Mouse (Mus musculus) thymus, postnatal 4 days (tissue): ENCODE results near the gene Tubb2b.
A peak's percentile ranks its signal among the peaks of the same experiment; 100 is the strongest.

ENCODE experiments used
- DNase-seq: peaks from one replicate; pipeline ENCODE4 v3.0.0; 2021

Tubb2b gene

DNA sequence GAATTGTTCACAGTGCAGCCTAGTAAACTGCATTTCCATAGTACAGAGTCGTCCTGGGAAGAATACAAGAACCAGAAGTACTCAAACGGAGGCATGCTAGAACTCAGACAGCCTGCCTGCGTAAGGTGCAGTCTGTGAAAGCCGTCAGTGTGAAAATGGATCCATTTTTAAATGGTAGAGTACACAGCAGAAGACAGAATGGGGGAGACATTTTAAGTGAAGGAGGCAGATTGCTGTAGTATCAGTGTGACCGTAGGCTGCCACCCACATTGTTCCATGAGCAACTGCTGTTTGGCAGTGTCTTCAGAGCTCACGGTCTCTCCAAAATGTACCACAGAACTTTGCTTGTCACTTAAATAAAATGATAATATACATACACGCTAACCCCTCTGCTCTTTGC, 4.0 kb upstream of the Tubb2b start:
- no peak for DNase-seq

DNA sequence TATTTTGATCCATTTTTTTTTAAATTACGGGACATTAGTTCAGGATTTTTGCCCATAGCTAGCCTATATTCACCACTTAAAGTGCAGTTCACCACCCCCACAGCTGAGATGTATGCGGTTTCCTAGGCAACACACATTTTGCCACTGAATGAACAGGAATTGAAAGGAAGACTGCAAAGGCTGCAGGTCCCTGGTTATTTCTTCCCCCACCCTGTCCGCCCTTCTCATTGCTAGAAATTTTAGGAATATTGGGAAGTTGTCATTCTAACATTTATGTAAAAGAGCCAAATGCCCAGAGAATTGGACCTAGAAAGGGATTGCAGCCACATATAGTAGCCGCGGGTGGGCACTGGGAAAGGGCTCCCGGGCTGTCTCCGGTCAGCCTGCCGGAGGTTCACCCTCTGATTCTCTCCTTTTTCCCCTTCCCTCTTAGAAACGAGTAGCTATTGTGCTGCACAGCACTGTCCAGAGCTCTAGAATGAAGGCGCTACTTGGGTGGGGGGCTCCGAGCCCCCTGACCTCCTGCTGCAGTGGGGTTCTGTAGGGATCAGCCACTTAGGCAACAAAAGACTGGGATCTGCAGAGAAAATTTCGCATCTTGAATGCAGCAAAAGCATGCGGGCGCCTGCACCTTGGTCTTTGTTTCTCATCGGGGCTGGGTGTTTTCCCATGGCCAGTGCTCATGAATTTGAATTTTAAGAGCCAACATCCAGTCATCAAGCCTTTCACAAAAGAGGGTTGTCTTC, 3.2 kb upstream of the Tubb2b start:
- DNase-seq, result no peak

DNA sequence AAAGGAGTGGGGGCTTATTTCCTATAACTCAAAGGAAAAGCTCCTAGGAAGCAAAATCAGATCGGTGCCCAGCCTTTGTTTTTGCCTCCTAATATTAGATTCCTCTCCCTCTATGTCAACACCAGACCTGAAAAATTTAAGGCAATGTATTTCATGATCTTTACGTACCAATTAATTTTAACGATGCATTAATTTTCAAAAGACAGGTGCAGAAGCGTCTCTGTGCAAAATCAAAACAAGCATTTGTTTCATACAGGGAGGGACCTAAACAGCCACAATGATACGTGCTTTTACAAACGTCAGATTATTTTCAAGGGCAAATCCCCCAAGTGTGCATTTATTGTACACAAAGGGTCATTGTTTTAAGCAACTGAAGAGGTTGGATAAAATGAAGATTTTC, 2.6 kb upstream of the Tubb2b start:
- DNase-seq, result no peak

DNA sequence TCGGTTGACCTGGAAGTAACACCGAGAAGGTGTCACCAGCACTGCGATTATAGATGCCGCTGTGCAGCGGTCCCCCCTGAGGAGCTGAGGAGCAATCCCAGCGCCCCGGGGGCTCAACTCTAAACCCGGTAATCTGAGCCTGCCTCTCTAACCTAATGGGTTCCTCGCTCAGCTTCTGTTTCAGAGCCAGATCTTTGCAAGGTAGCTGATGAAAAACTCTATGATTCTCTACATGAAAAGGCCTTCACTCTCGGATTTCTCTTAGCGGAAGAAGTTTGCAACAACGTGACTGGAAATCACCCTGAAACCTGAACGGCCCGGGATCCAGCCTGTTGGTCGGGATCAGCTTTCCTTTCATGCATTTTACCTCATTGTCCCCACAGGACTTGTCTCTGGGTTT, 2.0 kb upstream of the Tubb2b start:
- DNase-seq, result peak; percentile 41

DNA sequence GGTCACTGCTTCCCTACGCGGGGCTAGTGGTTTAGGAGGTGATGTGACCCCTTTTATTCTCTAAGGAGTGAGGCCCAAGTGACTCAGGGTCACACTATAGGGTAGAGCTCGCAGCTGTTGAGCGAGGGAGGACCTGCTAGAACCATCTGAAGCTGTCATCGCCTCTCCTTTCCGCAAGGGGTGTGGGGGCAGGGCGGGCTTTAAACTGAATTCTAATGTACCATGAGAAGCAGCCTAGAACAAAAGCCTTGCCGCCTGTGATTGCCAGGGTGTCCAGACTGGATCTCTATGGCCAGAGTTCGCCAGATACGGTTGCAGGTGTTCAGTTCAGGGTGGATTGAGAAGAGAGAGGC, 1.4 kb upstream of the Tubb2b start:
- DNase-seq, result peak; percentile 88

DNA sequence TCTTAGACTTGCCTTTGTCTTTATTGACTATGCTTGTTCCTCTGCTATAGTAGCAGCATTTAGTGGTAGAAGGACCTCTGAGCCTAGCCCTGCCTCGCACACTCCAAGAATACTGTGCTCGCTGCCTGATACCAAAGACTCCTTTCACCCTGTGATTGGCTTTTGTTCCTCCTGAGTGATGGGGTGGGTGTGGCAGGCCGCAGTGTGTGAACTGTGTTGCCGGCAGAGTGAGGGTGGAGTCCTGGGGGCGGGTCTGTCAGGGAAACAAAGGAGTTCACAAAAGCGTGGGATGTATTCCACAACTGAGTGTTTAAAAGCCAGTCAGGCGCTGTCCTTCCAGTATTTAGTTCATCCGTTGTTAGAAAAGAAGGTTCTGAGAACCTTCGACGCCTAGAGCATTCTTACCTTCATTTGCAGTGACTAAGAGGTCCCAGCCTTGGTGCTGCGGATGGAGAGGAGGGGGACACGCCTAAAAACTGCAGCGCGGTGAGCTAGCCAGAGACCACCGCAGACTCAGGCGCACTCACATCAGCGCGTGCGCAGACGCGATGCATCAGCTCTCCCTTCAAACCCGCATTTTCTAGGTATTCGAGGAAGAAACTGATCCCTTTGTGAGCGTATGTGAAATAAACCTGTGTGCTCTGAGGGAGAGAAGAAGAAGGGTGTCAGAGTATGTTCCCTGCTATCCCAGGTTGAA, 893 bp upstream of the Tubb2b start:
- DNase-seq, result peak; percentile 75

DNA sequence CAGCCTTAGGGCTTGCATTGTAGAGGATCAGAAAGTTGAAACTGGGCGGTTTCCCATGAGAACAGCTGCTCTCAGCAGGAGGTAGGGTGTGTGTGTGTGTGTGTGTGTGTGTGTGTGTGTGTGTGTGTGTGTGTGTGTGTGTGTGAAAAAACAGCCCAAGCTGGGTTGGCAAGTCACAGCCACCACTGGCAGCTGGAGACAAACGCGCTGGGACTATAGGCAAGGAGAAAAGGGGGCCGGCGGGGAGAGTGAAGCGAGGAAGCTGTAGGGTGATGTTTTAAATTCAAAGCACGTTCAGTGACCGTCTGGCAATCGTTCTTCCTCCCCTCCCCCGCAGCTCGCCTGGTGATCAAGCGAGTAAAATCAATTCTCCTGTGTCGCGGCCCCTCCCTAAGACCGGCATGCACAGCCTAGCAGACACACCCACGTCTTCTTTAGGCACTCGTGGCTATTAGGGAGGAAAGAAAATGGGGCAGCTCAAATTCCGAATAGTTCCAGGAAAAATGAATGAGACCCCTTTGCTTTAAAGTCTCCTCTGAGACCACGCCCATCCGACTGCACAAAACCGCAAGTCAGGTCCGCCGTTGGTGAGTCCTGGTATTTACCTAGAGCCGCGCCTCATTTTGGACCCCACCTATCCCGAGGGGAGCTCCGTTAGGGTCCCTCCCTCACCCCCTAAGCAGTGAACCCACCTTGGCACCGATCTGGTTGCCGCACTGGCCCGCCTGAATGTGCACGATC, 611 bp downstream of the Tubb2b start:
- peak; percentile 62 for DNase-seq

DNA sequence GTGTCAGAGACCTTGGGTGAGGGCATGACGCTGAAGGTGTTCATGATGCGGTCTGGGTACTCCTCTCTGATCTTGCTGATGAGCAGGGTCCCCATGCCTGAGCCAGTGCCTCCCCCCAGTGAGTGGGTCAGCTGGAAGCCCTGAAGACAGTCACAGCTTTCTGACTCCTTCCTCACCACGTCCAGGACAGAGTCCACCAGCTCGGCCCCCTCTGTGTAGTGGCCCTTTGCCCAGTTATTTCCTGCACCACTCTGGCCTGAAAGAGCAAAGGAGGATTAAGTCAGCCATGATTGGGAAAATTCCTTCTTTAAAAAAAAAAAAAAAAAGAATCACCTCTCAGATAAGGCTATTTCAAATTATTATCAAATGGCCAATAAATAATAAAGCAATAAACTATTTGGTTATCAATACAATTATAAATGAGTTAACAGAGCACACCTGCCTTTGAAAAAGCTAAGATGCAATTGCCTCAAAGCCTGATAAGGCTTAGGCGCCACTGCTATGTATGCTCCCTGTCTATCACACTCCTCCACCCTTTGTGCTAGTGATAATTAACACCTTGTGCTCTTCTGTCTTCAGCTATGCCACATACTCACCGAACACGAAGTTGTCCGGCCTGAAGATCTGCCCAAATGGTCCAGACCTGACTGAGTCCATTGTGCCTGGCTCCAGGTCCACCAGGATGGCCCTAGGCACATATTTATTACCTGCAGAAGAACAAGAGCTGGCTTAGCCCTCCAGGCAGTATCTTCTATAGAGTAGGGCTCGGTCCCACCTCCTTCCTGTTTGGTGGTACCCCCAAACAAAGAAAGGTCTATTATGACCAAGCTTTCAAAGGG, 1.8 kb downstream of the Tubb2b start:
- no peak for DNase-seq

DNA sequence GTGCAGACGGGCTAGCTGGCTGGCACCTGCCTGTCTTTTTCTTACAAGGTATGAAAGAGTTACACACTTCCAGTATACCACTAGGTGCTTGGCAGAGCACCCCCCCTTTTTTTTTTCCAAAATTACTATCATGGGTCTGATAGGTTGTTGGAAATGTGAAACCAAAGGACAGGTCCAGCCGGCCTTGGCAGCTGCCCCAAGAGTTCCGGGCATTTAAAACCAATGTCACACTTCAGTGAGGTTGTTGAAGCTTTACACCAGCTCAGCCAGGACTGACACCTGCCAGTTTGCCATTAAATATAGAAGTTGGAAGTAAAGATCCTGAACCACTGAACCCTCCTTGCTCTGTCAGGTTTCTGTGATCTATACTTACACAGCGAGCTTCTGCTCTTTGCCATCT, 4.6 kb downstream of the Tubb2b start:
- DNase-seq, result peak; percentile 23

DNA sequence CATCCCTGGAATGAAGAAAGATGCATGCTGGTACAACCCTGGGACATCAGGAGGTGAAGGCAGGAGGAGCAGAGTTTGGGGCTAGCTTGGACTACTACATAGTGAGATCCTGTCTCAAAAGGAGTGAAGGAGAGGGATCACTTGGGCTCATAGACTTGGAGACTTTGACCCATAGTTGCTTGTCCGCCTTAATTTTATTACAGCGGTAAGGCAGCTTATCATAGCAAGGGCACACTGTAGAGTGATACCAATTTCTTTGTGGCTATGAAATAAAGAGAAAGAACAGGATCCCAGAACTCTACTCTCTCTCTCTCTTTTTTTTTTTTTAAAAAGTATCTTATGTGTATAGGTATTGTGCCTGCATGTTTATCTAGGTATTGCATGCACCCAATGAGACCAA, 9.7 kb downstream of the Tubb2b start:
- peak; percentile 5 for DNase-seq

DNA sequence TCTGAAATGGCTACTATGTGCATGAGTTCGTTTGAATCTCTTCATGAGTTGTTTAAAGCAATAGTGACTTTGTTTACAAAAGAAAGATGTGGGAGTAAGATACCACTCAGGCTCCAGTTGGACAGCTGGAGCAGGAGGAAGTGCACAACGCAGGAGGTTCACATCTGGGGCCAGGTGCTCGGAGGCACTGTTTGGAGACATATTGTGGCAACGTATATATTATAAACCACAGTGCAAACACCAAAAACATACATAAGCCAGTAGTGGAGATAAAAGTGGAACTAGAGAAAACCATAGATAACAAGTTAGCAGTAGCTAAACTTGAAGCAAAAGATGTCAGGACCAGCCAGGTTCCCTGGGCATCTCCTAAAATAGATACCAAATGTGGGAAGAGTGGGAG, 10.9 kb downstream of the Tubb2b start:
- peak; percentile 63 for DNase-seq

DNA sequence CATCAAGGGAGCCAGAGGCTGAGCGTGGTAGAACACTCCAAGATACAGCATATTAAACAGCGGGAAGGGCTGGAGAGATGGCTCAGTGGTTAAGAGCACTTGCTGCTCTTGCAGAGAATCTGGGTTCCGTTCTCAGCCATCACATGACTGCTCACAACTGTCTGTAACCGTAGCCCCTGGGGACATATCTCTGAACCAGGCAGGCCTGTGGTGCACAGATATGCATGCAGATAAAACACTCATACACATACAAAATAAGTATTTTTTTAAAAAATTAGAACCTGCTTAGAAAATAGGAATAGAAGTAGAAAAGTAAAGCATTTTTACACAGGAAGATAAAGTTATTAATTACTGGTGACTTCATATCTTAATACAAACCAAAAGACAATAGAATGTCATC, 11.4 kb downstream of the Tubb2b start:
- DNase-seq, result peak; percentile 42

DNA sequence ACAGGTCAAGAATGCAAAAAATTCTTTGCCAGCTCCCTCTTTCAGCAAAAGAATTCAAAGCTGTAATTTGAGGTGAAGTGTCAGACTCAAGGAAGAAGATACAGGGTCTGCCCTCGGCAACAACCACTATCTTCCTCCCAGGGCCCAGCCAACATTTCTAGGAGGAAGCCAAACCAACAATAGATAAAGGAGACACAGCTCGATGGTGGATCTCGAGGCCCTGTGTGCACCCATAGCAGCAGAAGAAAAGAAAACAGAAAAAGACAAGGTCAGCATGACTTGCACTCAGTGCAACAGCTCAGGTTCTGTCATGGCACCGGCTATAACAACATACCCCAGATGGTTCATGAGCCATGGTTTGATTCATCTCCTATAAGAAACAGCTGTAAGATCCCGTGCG, 13.8 kb downstream of the Tubb2b start:
- no peak for DNase-seq

DNA sequence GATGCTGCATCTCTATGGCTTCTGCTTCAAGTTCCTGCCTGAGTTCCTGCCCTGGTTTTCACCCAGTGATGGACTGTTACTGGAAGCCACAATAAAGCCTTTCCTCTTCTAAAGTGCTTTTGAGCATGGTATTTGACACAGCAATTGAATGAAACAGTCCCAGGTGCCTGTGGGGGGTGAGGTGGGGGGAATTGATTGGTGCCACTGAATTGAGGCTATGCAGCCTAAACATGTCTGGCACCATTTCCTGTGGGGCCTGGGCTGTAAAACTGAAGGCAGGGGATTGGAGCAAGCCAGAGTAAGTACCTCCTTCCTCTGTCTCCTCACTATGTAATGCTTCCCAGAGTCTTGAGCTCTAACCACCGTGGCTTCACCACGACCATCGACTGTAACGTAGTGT, 15.6 kb downstream of the Tubb2b start:
- DNase-seq, result peak; percentile 58

DNA sequence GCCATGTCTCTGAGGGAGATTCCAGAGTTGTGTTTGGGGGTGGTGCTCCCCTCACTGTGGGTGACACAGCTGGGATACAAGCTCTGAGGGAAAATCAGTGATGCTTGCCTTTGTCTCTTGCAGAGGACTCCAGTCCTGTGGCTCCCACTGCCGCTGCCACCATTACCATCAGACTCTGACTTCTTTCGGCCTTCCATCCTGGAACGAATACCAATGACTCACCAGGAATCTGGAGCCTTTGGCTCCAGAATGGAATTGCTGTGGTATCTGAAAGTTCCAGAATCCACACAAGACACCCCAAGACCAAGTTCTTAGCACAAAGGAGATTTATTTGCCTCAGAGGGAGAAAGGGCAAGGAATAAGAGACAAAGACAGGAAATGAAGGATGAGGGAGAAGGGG, 17.2 kb downstream of the Tubb2b start:
- DNase-seq, result no peak

DNA sequence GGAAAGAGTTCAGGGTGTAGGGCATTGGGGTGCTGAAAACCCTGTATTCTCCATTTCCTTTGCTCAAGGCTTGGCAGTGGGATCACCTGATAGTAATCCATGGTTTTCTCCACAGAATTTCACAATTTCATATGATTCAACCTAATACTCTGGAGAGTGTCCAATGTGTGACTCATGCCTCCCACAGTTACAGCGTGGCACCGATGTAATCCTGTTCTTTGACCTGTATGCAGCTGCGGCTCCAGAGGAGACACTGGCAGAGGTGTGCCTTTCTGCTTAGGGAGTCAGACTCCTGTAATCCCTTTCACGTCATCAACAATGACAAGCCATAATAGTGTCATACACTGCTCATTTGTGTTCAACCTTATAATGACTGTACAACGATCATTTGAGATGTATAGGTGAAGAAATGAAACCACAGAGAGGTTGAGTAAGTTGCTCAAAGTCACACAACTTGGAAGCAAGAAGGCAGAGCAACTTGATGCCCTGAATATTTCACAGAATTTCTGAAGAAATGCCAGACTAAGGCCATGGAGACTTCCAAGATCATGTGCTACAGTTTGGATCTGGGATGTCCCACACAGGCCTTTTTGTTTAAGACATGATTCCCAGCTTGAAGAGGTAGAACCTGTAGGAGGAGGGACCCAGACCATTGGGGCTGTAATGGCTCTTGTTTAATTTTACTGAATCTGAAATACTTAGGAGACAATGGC, 17.7 kb downstream of the Tubb2b start:
- DNase-seq, result no peak

DNA sequence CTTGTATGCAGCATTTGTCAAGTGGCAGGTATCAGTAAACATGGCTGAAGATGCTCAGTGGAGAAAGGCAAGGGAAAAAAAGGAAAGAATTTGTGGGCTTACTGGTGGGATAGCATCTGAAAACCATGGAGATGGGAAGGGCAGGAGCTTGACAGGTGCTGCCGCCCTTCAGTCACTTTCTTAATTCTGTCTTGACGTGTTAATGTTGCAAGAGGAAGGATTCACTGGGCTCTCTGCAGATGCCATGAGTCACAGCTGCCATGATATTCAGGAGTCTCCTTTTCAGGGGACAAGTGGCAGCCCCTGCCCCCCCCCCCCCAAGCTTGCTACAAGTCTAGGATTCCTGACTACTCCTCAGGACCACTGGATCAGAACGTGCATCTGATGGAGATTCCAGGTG, 18.4 kb downstream of the Tubb2b start:
- no peak for DNase-seq

DNA sequence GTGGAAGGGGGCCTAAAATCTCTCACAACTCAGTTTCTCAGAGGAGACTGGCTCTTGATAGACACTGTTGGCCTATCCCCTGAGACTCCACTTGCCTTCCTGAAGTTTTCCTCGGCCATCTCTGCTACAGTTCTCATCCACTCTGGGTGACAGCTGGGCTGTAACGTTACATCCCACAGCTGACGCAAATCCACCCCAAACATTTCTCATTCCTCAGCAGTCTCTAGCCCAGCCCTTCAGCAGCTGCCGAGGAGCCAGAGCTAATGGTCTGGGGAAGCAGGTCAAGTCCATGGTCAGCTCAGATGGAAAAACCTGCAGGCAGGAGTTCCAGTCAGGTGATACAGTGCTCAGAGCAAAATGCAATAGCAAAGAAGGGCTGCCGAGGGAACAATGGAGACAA, 19.2 kb downstream of the Tubb2b start:
- no peak for DNase-seq

DNA sequence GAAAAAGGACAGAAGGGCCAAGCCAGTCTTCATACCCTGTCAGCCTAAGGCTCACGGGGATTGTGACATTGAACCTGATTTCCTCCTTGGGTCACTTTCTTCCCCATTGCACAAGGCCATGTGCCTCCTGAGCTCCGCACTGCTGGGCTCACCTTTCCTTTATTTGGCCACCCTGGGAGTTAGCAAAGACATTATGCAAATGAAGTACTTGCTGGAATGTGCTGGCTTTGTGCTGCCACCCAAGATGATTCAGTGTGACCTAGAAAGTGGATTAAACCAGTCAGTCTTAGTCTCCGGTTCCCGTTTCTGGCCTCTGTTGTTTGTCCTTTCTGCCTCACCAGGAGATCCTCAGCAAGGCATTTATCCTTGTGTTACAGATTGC, 20.6 kb downstream of the Tubb2b start:
- no peak for DNase-seq

DNA sequence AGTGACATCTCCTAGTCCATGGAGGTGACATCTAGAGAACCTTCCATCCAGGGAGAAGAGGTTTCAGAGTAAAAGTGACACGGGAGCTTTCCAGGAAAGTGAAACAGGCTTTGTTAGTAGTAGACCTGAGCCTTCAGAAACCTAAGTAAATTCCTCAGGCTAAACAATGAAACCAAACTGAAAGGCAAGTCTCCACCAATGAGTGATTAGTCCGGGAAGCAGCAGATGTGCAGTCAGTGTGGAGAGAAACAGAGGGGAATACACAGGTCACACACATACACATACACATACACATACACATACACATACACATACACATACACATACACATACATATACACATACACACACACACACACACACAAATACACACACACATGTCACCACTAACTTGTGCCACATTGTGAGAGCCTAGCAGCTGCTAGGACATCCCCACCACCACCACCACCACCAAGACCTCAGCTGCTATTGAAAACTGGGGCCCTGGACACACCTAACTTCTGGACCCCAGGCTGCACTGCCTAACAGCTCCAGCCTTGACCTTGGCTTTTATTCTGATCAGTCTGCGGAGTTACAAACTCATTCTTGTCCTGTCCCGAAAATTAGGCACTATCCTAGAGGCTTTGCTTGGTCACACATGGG, 21.1 kb downstream of the Tubb2b start:
- DNase-seq, result no peak

DNA sequence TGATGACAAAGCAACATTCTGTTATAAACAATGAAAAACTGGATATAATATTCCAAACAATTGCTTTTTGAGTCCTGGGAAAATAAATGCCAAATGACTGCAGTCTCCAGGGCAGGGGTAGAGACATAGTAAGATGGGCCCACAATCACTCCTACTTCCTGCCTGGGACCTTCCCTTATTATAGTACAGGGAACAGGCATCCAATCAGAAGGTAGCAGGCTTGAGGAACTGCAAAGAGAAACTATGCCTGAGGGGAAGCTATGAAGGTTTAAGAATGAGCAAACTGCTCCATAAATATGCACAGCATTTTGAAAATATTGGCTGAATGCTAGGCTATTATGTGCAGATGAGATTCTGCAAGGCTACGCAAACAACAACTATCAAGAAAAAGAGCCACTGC, 23.3 kb downstream of the Tubb2b start:
- no peak for DNase-seq

DNA sequence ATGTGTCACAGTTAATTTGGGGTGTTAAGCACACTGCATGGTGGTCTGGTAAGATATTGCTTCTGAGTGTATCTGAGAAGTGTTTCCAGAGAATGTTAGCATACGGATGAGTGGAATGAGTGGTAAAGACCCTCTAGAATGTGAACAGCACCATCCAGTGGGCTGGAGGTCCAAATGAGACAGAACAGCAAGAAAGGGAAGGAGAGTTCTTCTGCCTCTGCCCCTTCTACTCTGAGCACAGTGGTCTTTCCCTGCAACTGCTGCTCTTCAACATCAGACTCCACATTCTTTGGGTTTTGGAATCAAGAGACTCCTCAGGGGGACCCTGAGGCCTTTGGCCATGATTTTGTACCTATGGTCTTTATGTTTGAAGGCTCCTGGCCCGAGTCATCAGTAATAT, 24.0 kb downstream of the Tubb2b start:
- DNase-seq, result no peak
